Mouse (Mus musculus) MEL (cell line): Measurements from ENCODE around the gene Apex2.

Experiments
- JUND ChIP-seq: IDR thresholded peaks from 2 replicates; pipeline ENCODE4 v1.6.1; 2011; ENCODE audit warnings: low read depth, mild to moderate bottlenecking, improper control_type of control experiment, low read length
- MXI1 ChIP-seq: IDR thresholded peaks from 2 replicates; pipeline ENCODE4 v1.6.1; 2011; ENCODE audit warnings: mild to moderate bottlenecking, low read depth, low read length, improper control_type of control experiment
- NELFE ChIP-seq: IDR thresholded peaks from 2 replicates; pipeline ENCODE4 v1.6.1; 2011; ENCODE audit warnings: low read depth, low read length, improper control_type of control experiment
- POLR2A ChIP-seq, 2 experiments: IDR thresholded peaks; 2 replicates each; pipeline ENCODE4 v1.6.1; 2011 to 2012; ENCODE audit warnings: low read length in 2 of 2, mild to moderate bottlenecking in 2 of 2, control low read depth in 1 of 2, improper control_type of control experiment in 1 of 2, low read depth in 1 of 2, moderate library complexity in 1 of 2; ENCODE audit not compliant: control insufficient read depth in 1 of 2, insufficient read depth in 1 of 2, poor library complexity in 1 of 2
- TCF12 ChIP-seq: IDR thresholded peaks from 2 replicates; pipeline ENCODE4 v1.6.1; 2014; ENCODE audit warnings: low read depth, mild to moderate bottlenecking, inconsistent platforms, low read length, improper control_type of control experiment, moderate library complexity

GRCm38 (mm10) chrX:150541684-150542083 lies 48.0 kb downstream of the Apex2 start:
- TF ChIP-seq JUND (no peak), POLR2A (IDR thresholded peaks at IDR 0.05; ENCODE audit: control insufficient read depth in 1 of 2, insufficient read depth in 1 of 2, low read depth in 1 of 2, low read length in 2 of 2, poor library complexity in 1 of 2) (no peak), NELFE (no peak), TCF12 (no peak), MXI1 (no peak)
